Mouse (Mus musculus): ENCODE measurements around the gene Hsd17b11. TPM values are rescaled to one million over a fixed set of nuclear protein-coding genes. Genes with fewer than 3 reads are reported as not detected.

Gene Hsd17b11
- 36.7 and 42.5 TPM in 2 replicates for polyA plus RNA-seq (2012; rRNA removed)

GRCm38 (mm10) chr5:104021597-104022378 lies at the start of gene Hsd17b11:
TSS of gene Hsd17b11 (minus strand) at chr5:104021919.

DNA sequence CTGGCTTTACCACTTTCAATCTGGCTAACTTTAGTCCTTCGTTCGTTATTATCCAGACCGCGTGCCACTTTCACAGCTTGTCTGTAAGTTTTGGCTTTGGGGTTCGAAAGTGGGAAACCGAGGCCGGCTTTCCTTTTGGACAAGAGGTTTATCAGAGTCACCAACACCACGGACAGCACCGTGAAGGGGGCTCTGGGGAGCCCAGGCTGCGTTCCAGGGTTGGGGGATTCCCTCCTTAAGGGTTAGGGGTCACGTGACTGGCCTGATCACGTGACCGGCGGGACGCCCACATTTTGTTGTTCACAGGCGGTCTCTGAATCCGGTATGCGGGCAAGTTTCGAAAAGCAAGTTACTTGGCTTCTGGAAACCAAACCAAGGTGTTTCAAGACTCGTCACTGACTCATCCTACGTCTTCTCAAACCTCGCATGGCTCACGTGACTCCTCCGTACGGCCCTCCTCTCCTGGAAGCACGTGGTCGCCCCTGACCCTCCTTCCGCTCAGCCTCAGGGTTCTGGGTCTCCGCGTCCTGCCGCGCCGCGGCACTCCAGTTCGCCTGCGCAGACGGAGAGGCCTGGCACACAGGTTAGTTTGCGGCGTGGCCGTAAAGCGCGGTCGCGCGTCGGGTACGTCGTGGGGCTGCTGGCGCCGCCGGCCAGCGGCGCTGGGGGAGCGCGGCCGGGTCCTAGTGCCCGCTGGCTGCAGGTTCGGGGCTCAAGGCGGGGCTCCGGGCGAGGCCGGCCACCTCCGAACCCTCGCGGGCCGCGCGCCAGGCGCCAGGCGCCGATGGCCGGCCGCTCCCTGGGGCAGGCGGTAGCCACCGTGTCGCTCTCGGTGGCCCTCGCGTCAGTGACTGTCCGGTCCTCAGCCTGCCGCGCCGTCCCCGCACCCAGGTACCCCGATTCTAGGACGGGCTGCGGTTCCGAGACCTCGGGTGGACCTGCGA lies 24.8 kb upstream of the Hsd17b11 start, which contains the start of gene Nudt9:
Gene Nudt9 (plus strand): TSS at position 51 of the 944 bp plus-strand sequence.

GRCm38 (mm10) chr5:103977297-103977696 lies 44.4 kb downstream of the Hsd17b11 start, which contains the start of gene Hsd17b13:
TSS of gene Hsd17b13 (minus strand) at chr5:103977410.

Other genes starting within 250 kb of the Hsd17b11 start
- 2.5 and 2.7 TPM in 2 replicates for gene Klhl8, start 110.7 kb downstream of the Hsd17b11 start, polyA plus RNA-seq (2012; rRNA removed)
- 2.1 and 10.7 TPM in 2 replicates for gene Hsd17b13, start 44.5 kb downstream of the Hsd17b11 start, polyA plus RNA-seq (2012; rRNA removed)
- gene Nudt9, start 24.4 kb upstream of the Hsd17b11 start, polyA plus RNA-seq (2012; rRNA removed) = 52.5 and 63.1 TPM in 2 replicates
- gene Gm17660, start 55.7 kb upstream of the Hsd17b11 start, polyA plus RNA-seq (2012; rRNA removed) = not detected in 2 replicates
- gene Sparcl1, start 91.8 kb upstream of the Hsd17b11 start, polyA plus RNA-seq (2012; rRNA removed) = 103 and 110 TPM in 2 replicates
- gene Dspp, start 148.8 kb upstream of the Hsd17b11 start, polyA plus RNA-seq (2012; rRNA removed) = 0.08 TPM in 1 of 2 replicates, not detected in the other
- 0.05 and 0.35 TPM in 2 replicates for gene Dmp1, start 180.7 kb upstream of the Hsd17b11 start, polyA plus RNA-seq (2012; rRNA removed)

All from colon, adult 2 months (tissue).